Mouse (Mus musculus) brain, embryonic 14.5 days (tissue): Measurements from ENCODE around the gene Hspb7.

Experiments used
- CTCF ChIP-seq: fragments of 200-500 bp; IDR thresholded peaks from 2 replicates; pipeline ENCODE4 v1.5.1; 2012; ENCODE audit warnings: inconsistent platforms, mild to moderate bottlenecking, moderate library complexity, borderline replicate concordance; ENCODE audit not compliant: insufficient read depth, insufficient read length; ENCODE audit errors: extremely low read depth
- POLR2A ChIP-seq: fragments of 200-500 bp; IDR thresholded peaks from 2 replicates; pipeline ENCODE4 v1.6.1; 2012; ENCODE audit warnings: mild to moderate bottlenecking, inconsistent platforms, borderline replicate concordance; ENCODE audit not compliant: poor library complexity, insufficient read depth, insufficient read length, severe bottlenecking; ENCODE audit errors: extremely low read depth

GRCm38 (mm10) chr4:141463472-141463871 lies 42.9 kb downstream of the Hspb7 start:
- TF ChIP-seq CTCF (no peak), POLR2A (no peak)
